Mouse (Mus musculus): ENCODE data around the gene Polr2c. TPM values are rescaled to one million over a fixed set of nuclear protein-coding genes. Genes with fewer than 3 reads are reported as not detected.
A peak's percentile ranks its signal among the peaks of the same experiment; 100 is the strongest.

The Polr2c gene
- polyA plus RNA-seq, 1 experiment = 4.1 TPM

DNA sequence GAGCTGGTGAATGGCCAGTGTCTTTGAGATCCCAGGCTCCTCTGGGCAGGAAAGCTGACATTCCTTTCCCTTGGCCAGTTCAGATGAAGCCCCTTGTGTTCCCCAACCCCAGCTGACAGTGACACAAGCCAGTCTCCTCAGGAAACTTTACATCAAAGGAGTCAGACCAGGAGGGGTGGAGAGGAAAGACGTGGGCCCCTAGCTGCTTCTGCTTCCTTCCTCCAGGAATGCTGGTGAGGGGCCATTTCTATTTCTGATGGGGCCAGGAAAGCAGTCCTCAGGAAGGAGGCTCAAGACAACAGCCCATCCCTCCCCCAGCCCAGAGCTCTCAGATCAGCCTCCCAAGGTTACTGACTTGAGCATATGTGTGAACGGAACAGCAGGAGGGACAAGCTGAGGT is 35.7 kb downstream of the Polr2c start:
- no peaks in the 10 kb centered on the region for H3K9me3 ChIP-seq (ENCODE audit: control insufficient read depth, low read length)
- H3K4me3 ChIP-seq (replicated peaks) = no peak overlapping the region
- TF ChIP-seq TAL1 (IDR thresholded peaks at IDR 0.05; ENCODE audit: low read length) (no peak), GATA1 (IDR thresholded peaks at IDR 0.05; ENCODE audit: low read length) (no peak)
- H3K36me3 ChIP-seq (ENCODE audit: control insufficient read depth) = peaks cover 7% of the 10 kb centered on the region
- peaks cover 70% of the 10 kb centered on the region for H3K4me1 ChIP-seq (ENCODE audit: control insufficient read depth)
- peaks cover 36% of the 10 kb centered on the region for H3K27me3 ChIP-seq (ENCODE audit: control insufficient read depth)

DNA sequence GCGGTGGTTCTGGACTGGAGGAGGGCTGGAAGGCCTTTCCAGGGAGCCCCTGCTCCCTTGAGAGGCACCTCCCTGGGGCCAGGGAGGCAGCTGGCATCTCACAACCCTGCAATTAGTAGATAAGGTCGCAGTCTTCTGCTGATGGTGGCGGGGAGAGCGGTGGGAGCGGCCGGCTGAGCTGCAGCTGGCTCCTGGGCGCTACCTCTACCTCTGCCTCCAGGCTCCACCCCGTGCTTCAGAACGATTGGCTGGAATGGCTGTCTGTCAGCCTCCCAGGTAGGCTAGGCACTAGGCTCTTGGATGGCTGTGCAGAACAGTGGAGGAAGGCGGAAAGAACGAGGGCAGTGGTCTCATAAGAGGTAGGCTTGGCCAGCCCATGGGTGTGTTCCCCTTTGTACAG is 42.0 kb downstream of the Polr2c start:
- peaks cover 91% of the 10 kb centered on the region for H3K4me1 ChIP-seq (ENCODE audit: control insufficient read depth)
- peak overlapping the region; percentile 75 for H3K4me3 ChIP-seq (replicated peaks)
- H3K27me3 ChIP-seq (ENCODE audit: control insufficient read depth) = peaks cover 6% of the 10 kb centered on the region

DNA sequence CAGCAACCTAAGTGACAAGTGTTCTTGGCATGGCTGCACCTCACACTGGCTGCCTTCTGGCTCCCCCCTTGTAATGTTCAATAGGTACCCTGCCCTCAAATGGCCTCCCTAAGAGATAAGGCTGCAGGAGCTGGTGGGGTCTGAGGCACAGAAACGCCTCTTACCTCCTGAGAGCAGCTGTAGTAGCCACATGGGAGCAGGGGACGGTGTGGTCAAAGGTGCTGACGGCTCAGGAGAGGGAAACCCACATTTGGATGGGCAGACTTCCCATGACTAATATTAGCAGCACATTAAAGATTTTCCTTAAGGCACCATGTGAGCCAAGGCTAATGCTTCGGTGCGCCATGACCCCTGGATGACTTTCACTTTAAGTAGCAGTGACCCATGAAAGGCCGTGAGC is 43.4 kb downstream of the Polr2c start:
- no peaks in the 10 kb centered on the region for H3K27me3 ChIP-seq (ENCODE audit: control insufficient read depth)
- peaks cover 10% of the 10 kb centered on the region for H3K36me3 ChIP-seq (ENCODE audit: control insufficient read depth)
- peaks cover 91% of the 10 kb centered on the region for H3K4me1 ChIP-seq (ENCODE audit: control insufficient read depth)
- H3K4me3 ChIP-seq (replicated peaks) = peak overlapping the region; percentile 75
- no peaks in the 10 kb centered on the region for H3K9me3 ChIP-seq (ENCODE audit: control insufficient read depth, low read length)
- TF ChIP-seq TAL1 (IDR thresholded peaks at IDR 0.05; ENCODE audit: low read length) (no peak), GATA1 (IDR thresholded peaks at IDR 0.05; ENCODE audit: low read length) (no peak)

More for the DNA sequence above, 42.0 kb downstream of the Polr2c start:
- peak; percentile 95 for TF ChIP-seq TAL1 (IDR thresholded peaks at IDR 0.05; ENCODE audit: low read length)
- peak; percentile 75 for TF ChIP-seq GATA1 (IDR thresholded peaks at IDR 0.05; ENCODE audit: low read length)
- Histone ChIP-seq H3K36me3 (ENCODE audit: control insufficient read depth) (peaks cover 10% of the 10 kb centered on the region), H3K9me3 (ENCODE audit: control insufficient read depth, low read length) (no peaks in the 10 kb centered on the region)

DNA sequence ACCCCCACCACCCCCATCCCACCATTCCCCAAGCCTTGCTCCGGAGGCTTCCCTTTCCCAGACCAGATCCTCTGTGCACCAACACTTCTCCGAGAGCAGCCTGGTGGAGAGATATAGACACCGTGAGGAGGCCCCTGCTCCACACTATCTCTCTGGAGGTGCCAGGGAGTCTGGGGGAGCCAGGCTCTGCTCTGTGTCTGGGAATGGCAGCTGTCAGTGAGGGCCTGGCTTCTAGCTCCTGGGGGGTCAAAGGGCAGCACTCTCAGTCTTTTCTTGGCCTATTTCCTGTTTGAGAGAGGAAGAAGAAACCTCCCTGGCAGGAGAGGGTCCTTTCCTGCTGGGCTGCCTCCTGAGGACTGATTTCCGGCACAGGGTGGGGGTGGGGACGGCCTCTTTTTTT is 43.8 kb downstream of the Polr2c start:
- TF ChIP-seq TAL1 (IDR thresholded peaks at IDR 0.05; ENCODE audit: low read length) = no peak
- no peak for TF ChIP-seq GATA1 (IDR thresholded peaks at IDR 0.05; ENCODE audit: low read length)
- peak overlapping the region; percentile 75 for H3K4me3 ChIP-seq (replicated peaks)
- H3K9me3 ChIP-seq (ENCODE audit: control insufficient read depth, low read length) = no peaks in the 10 kb centered on the region
- H3K4me1 ChIP-seq (ENCODE audit: control insufficient read depth) = peaks cover 92% of the 10 kb centered on the region
- peaks cover 8% of the 10 kb centered on the region for H3K36me3 ChIP-seq (ENCODE audit: control insufficient read depth)
- no peaks in the 10 kb centered on the region for H3K27me3 ChIP-seq (ENCODE audit: control insufficient read depth)

DNA sequence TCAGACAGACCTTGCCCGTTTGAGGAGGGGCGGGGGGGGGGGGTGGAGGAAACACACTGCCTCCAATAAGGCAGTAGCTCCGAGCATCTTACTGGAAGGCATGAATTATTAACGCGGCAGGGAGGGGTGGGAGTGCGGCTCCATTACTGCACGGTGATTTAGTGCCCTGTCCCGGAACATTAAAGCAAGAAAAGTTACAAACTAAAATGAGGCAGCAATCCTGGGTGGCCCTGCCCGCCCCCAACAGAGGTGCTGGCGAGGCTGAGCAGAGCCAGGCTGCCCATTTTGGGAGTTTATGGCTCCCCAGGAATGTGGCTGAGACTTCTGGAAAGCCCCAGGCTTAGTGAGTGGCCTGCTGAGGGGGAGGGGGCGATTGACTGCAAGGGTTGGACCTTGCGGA is 46.5 kb downstream of the Polr2c start:
- Histone ChIP-seq H3K4me3 (replicated peaks) (no peak overlapping the region), H3K27me3 (ENCODE audit: control insufficient read depth) (no peaks in the 10 kb centered on the region), H3K36me3 (ENCODE audit: control insufficient read depth) (no peaks in the 10 kb centered on the region; the same call in none of the 2 replicates), H3K4me1 (ENCODE audit: control insufficient read depth) (peaks cover 78% of the 10 kb centered on the region), H3K9me3 (ENCODE audit: control insufficient read depth, low read length) (no peaks in the 10 kb centered on the region)
- no peak for TF ChIP-seq TAL1 (IDR thresholded peaks at IDR 0.05; ENCODE audit: low read length)
- no peak for TF ChIP-seq GATA1 (IDR thresholded peaks at IDR 0.05; ENCODE audit: low read length)

DNA sequence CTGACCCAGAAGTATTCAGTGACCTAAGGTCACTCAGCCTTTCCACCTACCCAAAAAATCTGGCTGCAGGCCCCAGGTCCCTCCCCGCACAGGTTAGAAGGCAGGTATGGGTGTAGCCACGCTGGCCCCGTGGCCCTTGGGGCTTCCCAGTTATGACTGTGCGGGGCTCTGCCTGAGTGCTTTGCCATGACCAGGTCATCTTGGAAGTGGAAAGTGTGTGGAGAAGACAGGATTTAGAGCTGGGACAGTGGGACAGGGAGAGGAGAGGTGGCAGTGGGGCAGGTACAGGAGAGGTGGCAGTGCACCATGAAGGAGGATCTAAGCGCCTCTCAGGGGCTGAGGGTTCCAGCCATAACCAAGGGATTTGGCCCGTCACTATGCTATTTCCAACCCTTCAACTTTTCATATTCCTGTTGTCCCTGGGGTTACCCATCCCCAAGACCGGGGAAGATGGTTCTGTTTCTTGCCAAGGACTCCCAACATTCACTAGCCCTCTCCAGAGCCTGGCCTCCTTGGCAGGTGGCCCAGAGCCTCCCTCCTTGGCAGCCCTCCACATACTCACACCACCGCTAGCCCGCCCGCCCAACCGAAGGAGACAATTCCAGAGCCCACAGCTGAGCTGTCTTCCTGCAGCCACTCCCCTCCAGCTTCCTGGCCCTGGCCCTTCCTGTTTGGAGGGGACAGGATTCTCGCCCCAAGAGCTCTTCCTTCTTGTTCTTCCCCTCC is 47.4 kb downstream of the Polr2c start:
- no peaks in the 10 kb centered on the region; the same call in 1 of the 2 replicates for H3K36me3 ChIP-seq (ENCODE audit: control insufficient read depth)
- no peak for TF ChIP-seq GATA1 (IDR thresholded peaks at IDR 0.05; ENCODE audit: low read length)
- no peak for TF ChIP-seq TAL1 (IDR thresholded peaks at IDR 0.05; ENCODE audit: low read length)
- H3K4me3 ChIP-seq (replicated peaks) = no peak overlapping the region
- no peaks in the 10 kb centered on the region for H3K9me3 ChIP-seq (ENCODE audit: control insufficient read depth, low read length)
- peaks cover 76% of the 10 kb centered on the region for H3K4me1 ChIP-seq (ENCODE audit: control insufficient read depth)
- no peaks in the 10 kb centered on the region for H3K27me3 ChIP-seq (ENCODE audit: control insufficient read depth)

DNA sequence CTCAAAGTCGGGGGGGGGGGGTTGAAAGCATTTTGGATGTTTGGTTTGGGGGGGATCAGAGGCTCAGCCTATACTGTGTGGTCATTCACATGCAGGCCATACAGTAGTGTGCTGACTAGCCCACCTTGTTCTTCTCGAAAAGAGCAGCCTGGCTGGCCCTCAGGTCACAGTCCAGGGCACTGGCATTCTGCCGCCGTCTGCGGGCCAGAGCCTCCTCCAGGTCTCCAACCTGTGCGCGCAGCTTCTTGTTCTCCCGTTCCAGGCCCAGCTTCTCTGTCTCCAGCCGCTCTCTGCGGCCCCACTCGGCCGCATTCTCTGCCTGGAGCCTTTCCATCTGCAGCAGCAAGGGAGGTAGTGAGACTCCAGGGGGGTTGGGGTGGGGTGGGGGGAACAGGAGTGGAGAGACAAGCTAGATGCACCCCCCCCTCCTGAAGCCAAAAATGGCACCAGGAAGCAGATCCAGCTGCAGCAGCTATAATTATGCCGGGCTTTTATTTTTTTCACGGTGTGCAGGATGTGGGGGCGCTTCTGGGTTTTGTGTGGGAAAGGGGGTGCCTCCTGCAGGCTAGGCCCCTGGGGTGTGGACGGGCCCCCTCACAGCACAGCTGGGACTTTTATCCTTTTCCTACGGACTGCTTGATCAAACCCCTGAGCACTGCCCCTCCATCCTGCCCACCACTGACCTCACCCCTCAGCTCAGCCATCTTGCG is 50.5 kb downstream of the Polr2c start:
- no peaks in the 10 kb centered on the region for H3K36me3 ChIP-seq (ENCODE audit: control insufficient read depth)
- TF ChIP-seq GATA1 (IDR thresholded peaks at IDR 0.05; ENCODE audit: low read length) (no peak), TAL1 (IDR thresholded peaks at IDR 0.05; ENCODE audit: low read length) (no peak)
- H3K9me3 ChIP-seq (ENCODE audit: control insufficient read depth, low read length) = no peaks in the 10 kb centered on the region; the same call in 1 of the 2 replicates
- H3K4me3 ChIP-seq (replicated peaks) = no peak overlapping the region
- peaks cover 21% of the 10 kb centered on the region for H3K27me3 ChIP-seq (ENCODE audit: control insufficient read depth)
- H3K4me1 ChIP-seq (ENCODE audit: control insufficient read depth) = peaks cover 46% of the 10 kb centered on the region

DNA sequence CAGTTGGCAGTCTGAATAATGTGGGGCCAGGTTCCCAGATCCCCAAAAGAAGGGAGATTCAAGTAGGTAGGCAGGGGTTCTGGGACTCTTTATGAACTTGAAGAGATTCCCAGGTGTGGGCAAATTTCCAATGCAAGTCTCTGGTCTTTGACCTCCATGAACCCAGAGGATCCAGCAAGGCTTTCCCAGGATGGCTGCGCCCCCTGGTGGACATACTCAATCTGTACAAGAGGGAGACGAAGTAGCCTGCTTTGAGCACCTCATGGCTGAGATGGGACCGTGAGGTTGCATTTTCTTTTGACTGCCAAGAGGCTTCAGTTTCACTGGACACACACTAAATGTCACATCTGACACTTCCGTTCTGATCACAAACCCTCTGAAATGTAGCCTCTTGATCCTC is 51.6 kb downstream of the Polr2c start:
- H3K4me1 ChIP-seq (ENCODE audit: control insufficient read depth) = peaks cover 44% of the 10 kb centered on the region
- TF ChIP-seq TAL1 (IDR thresholded peaks at IDR 0.05; ENCODE audit: low read length) = no peak
- no peak for TF ChIP-seq GATA1 (IDR thresholded peaks at IDR 0.05; ENCODE audit: low read length)
- no peak overlapping the region for H3K4me3 ChIP-seq (replicated peaks)
- no peaks in the 10 kb centered on the region for H3K36me3 ChIP-seq (ENCODE audit: control insufficient read depth)
- H3K27me3 ChIP-seq (ENCODE audit: control insufficient read depth) = peaks cover 32% of the 10 kb centered on the region
- H3K9me3 ChIP-seq (ENCODE audit: control insufficient read depth, low read length) = peaks cover 7% of the 10 kb centered on the region; the same call in 1 of the 2 replicates

DNA sequence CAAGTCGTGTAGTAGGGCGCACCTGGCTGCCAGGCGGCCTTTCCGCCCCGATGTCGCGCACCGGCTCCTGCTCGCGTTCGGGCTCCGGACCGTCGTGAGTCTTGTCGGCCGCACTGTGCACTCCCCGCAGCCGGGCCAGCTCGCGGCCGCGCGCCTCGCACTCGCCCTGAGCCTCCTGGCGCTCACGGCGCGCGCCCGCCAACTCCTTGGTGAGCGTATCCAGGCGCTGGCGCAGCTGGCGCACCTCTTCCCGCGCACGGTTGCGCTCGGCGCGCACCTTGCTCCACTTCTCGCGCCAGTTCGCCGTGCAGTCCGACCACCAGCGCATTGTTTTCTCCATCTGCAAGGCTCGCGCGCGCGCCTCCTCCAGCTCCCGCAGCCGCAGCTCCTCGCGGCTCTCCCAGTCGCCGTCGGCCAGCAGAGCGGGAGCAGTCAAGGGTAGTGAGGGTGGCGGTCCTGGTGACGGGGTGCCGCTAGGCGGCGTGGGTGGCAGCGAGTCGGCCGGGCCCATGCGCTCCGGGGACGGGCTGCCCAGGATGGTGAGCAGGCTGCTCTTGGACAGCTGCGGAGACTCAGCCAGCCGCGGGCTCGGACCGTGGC is 55.9 kb downstream of the Polr2c start:
- peak overlapping the region; percentile 8 for H3K4me3 ChIP-seq (replicated peaks)

More for the DNA sequence above, 55.9 kb downstream of the Polr2c start:
- Histone ChIP-seq H3K27me3 (ENCODE audit: control insufficient read depth) (peaks cover 75% of the 10 kb centered on the region), H3K36me3 (ENCODE audit: control insufficient read depth) (no peaks in the 10 kb centered on the region), H3K9me3 (ENCODE audit: control insufficient read depth, low read length) (peaks cover 7% of the 10 kb centered on the region; the same call in 1 of the 2 replicates), H3K4me1 (ENCODE audit: control insufficient read depth) (peaks cover 37% of the 10 kb centered on the region)
- no peak for TF ChIP-seq TAL1 (IDR thresholded peaks at IDR 0.05; ENCODE audit: low read length)
- TF ChIP-seq GATA1 (IDR thresholded peaks at IDR 0.05; ENCODE audit: low read length) = no peak
